ENCODE assay signal across 8 mouse cellular contexts in the genomic region with DNA sequence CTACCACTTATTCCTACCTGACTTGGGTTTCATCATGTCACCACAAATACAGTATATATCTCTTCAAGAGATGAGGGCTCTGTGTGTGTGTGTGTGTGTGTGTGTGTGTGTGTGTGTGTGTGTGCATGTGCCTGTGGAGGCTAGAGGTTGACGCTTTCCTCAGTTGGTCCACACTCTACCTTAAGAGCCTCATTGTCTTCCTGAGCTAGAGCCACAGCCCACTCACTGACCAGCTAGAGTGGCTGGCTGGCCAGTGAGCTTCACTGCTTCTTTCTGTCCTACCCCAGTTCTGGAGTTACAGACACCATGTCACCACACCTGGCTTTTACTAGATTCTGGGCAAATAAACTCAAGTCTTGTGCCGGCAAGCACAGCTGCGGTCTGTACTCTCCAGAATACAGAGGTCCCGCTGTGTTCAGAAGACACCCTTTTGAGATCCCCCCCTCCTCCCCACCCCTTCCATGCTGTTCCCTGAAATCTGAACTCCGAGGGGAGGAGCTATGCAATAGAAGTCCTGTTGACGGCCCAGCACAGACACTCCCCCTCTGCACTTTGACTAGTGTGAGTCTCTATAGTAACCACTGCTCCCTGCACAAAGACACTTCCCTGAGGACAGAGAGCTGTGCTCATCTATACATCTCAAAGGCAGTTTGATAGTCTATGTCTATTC. TPM values are rescaled to one million over a fixed set of nuclear protein-coding genes. Genes with fewer than 3 reads are reported as not detected.
DNase-seq lines count a peak whose midpoint lies in the region; ATAC-seq lines count a peak whose summit lies in the region.

No protein-coding gene starts in this region.

- no peak overlapping the region for H3K4me3 ChIP-seq in forebrain, embryonic 16.5 days (replicated peaks; ENCODE audit: low read length)
- no peak overlapping the region for H3K4me3 ChIP-seq in intestine, embryonic 15.5 days (replicated peaks)
- no peak overlapping the region for H3K4me3 ChIP-seq in liver, embryonic 15.5 days (replicated peaks)

- WGBS in forebrain, embryonic 16.5 days: 8% methylated on average over 6 of the region's 6 CpGs
- 2% methylated on average over 6 of the region's 6 CpGs for whole genome bisulfite sequencing in intestine, embryonic 15.5 days
- WGBS in liver, embryonic 15.5 days (ENCODE audit: insufficient replicate concordance): 20% methylated on average over 6 of the region's 6 CpGs

- H3K27ac ChIP-seq in forebrain, embryonic 16.5 days (ENCODE audit: low read length): no peak overlapping the region
- 0 out of 2 replicates have a peak overlapping the region, but pooled peaks have one; percentile 32 for H3K27ac ChIP-seq in intestine, embryonic 15.5 days
- no peak overlapping the region for H3K27ac ChIP-seq in liver, embryonic 15.5 days (replicated peaks)

- peak overlapping the region; percentile 31 for H3K4me2 ChIP-seq in forebrain, embryonic 16.5 days (ENCODE audit: low read length)
- peak overlapping the region; percentile 49 for H3K4me2 ChIP-seq in intestine, embryonic 15.5 days (replicated peaks)
- peak overlapping the region; percentile 42 for H3K4me2 ChIP-seq in liver, embryonic 15.5 days

- peak; percentile 4 for DNase-seq in left cerebral cortex, postnatal 4 days
- no peak for DNase-seq in left cerebral cortex, postnatal 25 days (ENCODE audit: low spot score in 2 of 2)
- peak; percentile 25 for DNase-seq in skeletal muscle tissue, adult 2 months (ENCODE audit: low read depth, low spot score)
- no peak for DNase-seq in layer of hippocampus, adult 11-12 months (ENCODE audit: low spot score)
- no peak for DNase-seq in T-cell, adult 2 months (ENCODE audit: low spot score)

- ATAC-seq in forebrain, embryonic 16.5 days: peak; percentile 98
- ATAC-seq in intestine, embryonic 15.5 days: peak; percentile 99
- ATAC-seq in liver, embryonic 15.5 days (ENCODE audit: insufficient read depth): peak; percentile 66; the same call in 1 of the 2 replicates

- intact Hi-C loops in left cerebral cortex, postnatal 4 days (cut with DNase I): no loop called here
- intact Hi-C loops in left cerebral cortex, postnatal 25 days (cut with DNase I): no loop called here

- H3K36me3 ChIP-seq in forebrain, embryonic 16.5 days (ENCODE audit: control insufficient read depth, insufficient read depth): no peaks in the 10 kb centered on the region
- no peaks in the 10 kb centered on the region for H3K36me3 ChIP-seq in intestine, embryonic 15.5 days
- H3K36me3 ChIP-seq in liver, embryonic 15.5 days (replicated peaks): no peaks in the 10 kb centered on the region

- no peaks in the 10 kb centered on the region for H3K9me3 ChIP-seq in forebrain, embryonic 16.5 days (ENCODE audit: control insufficient read depth, low read length)
- no peaks in the 10 kb centered on the region for H3K9me3 ChIP-seq in intestine, embryonic 15.5 days
- H3K9me3 ChIP-seq in liver, embryonic 15.5 days (replicated peaks): no peaks in the 10 kb centered on the region

- H3K4me1 ChIP-seq in forebrain, embryonic 16.5 days (replicated peaks; ENCODE audit: control insufficient read depth, insufficient read depth, low read length): peaks cover 6% of the 10 kb centered on the region; the same call in 1 of the 2 replicates
- 0 out of 2 replicates have a peak, but pooled peaks cover 8% of the 10 kb centered on the region for H3K4me1 ChIP-seq in intestine, embryonic 15.5 days (replicated peaks)
- no peaks in the 10 kb centered on the region for H3K4me1 ChIP-seq in liver, embryonic 15.5 days (replicated peaks)

- no peak overlapping the region for H3K9ac ChIP-seq in forebrain, embryonic 16.5 days (replicated peaks; ENCODE audit: low read depth, low read length)
- no peak overlapping the region for H3K9ac ChIP-seq in intestine, embryonic 15.5 days
- no peak overlapping the region for H3K9ac ChIP-seq in liver, embryonic 15.5 days

- H3K27me3 ChIP-seq in forebrain, embryonic 16.5 days (replicated peaks; ENCODE audit: control insufficient read depth, insufficient read depth, low read length): no peaks in the 10 kb centered on the region
- no peaks in the 10 kb centered on the region for H3K27me3 ChIP-seq in intestine, embryonic 15.5 days (replicated peaks)
- H3K27me3 ChIP-seq in liver, embryonic 15.5 days: no peaks in the 10 kb centered on the region

RNA-seq across cellular contexts. Expression of a gene that starts 39.0 kb away (rescaled TPM):
- total RNA-seq in left cerebral cortex, postnatal 4 days (2021): 10 to 100 TPM; 63.0 to 63.1 TPM
- 10 to 100 TPM; 50.9 to 53.9 TPM for total RNA-seq in left cerebral cortex, postnatal 25 days (2021)
- 11.0 and 14.7 TPM in 2 replicates for polyA plus RNA-seq in forebrain, embryonic 16.5 days (2015; fragmentation: Nextera tagmentation; extraction: Ambion mirVana)
- polyA plus RNA-seq in intestine, embryonic 15.5 days (2015; fragmentation: Nextera tagmentation; extraction: Ambion mirVana): 8.2 and 8.5 TPM in 2 replicates
- 2.5 and 2.7 TPM in 2 replicates for polyA plus RNA-seq in liver, embryonic 15.5 days (2015; fragmentation: Nextera tagmentation; extraction: Ambion mirVana)

Comparison
In these comparisons a context has a peak if more than half of its experiments do, and no peak if none do; other contexts are left out.
1. DNase-seq: peak in left cerebral cortex, postnatal 4 days (single experiment) and skeletal muscle tissue, adult 2 months (single experiment); none in left cerebral cortex, postnatal 25 days (0 of 2), layer of hippocampus, adult 11-12 months (single experiment) and T-cell, adult 2 months (single experiment).
2. Peak in every context shown above with its lines, with median percentiles within 50 percentile points of each other: ATAC-seq and H3K4me2 ChIP-seq.